Mouse (Mus musculus) embryo, embryonic 10 days (tissue): ENCODE data around the gene Troap.

Source experiments
- DNase-seq: peaks from one replicate; pipeline ENCODE4 v3.0.0-alpha.2; 2015; ENCODE audit warnings: low spot score

Troap gene

DNA sequence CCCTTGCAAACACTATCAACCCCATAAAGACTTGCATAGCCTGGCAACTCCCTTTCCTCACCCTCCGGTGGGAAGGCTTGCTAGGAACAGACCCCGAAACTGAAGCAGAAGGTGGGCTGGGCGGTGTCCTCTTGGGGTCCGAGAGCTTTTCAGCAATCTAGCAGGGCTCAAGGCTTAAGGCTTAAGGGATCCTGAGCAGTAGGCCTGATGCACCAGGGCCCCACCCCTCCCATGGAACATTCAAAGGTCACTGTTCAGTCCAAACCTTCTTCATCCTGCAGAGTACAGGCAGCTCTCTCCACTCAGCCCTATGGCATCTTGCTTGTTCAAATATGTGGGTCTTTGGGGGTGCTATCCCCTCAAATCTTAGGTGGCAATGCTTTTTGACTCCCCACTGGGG is 11.6 kb downstream of the Troap start:
- no peak for DNase-seq

DNA sequence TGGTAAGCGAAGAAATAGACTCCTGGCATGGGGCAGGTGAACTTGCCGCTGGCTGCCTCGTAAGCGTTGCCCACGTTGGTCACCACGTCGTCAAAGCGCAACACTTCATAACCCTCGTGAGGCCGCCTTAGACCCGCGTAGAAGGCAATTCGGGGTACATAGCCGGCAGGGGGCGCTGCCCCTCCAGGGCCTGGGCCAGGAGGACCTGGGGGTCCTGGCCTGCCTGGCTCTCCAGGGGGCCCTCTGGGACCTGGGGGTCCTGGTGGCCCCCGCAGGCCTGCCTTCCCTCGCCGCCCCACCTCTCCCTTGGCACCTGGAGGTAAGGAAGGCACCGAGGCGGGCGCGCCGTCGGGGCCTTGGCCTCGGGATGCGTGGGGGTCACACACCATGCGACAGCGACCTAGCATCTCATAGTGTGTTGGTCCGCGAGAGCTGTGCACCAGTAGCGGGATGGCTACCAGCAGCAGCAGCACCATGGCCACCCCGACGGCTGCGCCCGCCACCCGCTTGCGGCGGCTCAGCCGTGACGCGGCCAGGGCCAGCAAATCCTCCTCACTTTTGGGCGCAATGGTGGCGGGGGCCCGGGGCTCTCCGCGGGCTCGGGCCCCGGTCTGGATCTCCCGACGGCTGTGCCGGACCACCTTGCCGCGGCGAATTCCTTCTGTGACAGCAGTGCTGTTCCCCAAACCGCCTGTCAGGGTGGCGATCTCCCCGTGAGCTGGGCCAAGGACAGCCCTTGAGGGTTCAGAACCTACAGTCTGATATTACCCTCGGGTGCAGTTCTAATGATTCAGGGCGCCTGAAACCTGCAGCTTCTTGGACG is 13.1 kb downstream of the Troap start, which contains the start of gene C1ql4:
TSS of gene C1ql4 (minus strand) at position 565 of the 823 bp plus-strand sequence.
- peak; percentile 49 for DNase-seq

DNA sequence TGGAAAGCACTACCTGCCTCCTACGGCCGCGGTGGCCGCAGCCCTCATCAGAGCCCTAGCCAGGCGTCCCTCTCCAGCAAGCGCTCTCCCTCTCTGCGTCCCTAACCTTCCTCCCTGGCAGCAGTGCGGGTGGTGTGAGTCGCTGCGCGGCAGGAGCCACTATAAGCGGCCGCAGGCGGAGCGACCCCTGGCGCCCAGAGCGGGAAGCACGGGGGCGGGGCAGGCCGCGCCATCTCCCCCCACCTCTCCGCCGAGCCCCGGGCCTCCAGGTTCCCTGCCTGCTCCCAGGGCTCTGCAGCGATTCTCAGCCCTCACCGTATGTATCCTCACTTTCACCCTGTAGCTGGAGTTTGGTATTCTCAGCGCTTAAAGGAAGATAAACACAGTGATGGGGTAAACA is 13.9 kb downstream of the Troap start:
- DNase-seq: peak; percentile 82

DNA sequence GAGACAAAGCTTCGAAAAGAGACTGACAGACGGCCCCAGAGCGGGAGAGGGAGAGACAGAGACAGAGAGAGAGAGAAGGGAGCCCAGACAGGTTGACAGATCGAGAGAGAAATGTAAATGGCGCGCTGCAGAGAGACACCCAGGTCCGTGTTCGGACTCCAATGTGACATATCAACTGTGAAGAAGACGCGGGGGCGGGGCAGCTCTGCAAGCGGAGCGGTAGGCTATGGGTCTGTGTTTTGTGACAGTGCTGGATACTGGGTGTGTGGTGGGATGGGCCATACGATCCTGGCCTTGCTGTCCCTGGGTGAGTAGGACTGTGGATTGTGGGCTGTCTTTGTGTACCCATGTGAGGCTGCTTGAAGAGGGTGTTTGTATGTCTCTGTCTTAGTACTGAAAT is 14.7 kb downstream of the Troap start:
- no peak for DNase-seq

DNA sequence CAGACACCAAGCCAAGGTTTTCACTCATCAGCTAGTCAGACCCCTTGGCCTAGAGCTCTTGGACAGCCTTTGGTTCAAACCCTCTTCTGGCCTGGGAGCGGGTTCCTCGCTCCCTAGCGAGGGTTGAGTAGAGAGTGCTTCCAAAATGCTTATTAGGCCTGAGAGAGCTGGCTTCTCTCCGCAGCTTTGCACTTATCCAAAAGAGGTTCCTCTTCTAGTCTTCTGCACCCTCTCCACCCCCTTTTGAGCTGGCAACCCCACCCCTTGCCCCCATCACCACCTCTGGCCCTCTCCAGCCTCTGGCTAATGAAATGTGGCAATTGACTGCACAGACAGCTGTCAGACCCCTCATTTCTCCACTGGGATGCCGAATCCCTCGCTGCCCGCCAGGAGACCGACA is 18.5 kb downstream of the Troap start, which contains the start of gene Dnajc22:
TSS of gene Dnajc22 (plus strand) at position 301 of the 400 bp plus-strand sequence.
- no peak for DNase-seq

DNA sequence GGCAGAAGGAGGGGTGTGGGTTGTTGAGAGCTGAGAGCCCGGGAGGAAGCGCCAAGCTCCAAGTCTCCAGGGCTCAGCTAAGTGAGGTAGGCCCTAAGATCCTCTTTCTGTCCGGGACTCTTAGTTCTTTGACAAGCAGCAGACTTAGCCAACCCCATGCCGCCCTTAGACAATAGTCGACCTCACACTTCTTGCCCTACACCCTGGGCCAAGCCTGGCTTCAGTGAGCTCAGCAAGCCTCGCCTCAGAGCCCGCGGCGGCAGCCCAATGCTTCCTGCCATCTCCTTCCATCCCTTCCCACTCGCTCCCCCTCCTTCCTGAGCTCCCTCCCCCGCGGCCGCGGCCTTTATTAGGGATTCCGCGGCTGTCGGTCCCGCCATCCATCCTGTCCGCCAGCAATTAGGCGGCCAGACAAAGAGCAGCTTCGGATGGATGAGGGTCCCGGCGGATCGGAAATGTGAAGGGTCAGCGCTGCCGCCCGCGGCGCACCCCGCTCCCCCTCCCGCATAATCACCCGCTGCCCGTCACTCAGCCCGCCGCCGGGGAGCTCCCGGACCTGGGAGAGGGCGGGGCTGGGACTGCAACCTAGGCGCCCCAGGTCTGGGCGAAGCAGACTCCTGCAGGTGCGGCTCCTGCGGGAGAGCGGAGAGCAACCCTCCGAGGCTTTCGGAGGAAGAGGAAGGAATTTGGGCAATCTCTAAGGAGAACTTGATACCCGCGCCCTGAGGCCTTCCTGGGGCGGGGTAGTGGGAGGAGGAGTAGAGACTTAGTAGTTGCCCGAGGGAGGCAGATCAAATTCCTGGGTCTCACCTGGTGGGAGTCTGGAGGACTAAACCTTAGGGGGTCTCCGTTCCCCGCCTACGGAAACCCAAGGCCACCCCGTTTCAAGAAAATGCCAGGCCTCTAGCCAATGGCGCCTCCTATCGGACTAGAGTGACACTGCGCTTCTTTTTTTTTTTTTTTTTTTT is 19.2 kb downstream of the Troap start:
- DNase-seq: peak; percentile 80

DNA sequence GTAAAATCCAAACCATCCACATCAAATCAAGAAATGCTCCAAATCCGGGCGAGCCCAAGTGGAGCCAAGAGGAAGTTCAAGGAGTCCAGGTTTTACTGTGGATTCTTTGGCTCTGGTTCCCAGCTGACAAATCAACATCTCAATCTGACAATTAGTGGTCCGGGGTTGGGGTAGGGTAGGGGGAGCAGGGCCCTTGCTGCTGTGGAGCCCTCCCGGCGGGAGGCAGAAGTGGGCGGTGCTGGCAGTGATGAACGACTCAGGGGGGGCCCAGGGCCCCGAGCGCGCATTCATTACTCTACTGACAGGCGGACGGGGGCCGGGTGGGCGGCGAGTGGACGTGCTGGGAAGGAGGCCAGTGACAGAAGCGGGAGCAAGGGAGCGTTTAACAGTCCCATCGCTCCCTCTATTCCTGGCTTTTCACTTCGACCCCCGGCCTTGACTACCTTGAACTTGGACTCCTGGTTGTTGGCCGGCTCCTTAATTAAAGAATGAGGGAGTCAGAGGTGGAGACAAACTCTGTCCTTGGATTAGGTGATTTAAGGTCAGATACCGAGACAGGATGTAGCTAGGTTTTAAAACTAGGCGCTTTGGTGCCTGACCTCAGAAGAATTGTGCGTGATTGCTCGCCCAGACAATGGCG is 20.4 kb downstream of the Troap start:
- DNase-seq: peak; percentile 71

DNA sequence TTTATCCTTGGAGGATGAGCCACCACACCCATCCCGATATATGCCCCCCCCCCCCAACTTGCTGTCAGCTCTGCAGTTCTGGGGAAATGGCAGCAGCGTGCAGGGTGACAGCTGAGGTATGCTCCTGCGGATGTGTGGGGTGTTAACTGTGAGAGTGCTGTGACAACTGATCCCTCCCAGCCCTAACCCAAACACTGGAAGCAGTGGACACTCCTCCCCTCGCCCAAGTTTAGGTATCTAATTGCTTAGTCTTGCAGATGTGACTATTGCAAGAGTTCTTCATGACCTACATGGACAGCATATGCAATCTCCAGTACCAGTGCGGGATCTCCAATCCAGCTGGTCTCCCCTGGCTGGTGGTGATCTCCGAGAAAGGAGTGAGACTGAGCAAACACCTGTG is 21.0 kb downstream of the Troap start:
- DNase-seq: no peak

DNA sequence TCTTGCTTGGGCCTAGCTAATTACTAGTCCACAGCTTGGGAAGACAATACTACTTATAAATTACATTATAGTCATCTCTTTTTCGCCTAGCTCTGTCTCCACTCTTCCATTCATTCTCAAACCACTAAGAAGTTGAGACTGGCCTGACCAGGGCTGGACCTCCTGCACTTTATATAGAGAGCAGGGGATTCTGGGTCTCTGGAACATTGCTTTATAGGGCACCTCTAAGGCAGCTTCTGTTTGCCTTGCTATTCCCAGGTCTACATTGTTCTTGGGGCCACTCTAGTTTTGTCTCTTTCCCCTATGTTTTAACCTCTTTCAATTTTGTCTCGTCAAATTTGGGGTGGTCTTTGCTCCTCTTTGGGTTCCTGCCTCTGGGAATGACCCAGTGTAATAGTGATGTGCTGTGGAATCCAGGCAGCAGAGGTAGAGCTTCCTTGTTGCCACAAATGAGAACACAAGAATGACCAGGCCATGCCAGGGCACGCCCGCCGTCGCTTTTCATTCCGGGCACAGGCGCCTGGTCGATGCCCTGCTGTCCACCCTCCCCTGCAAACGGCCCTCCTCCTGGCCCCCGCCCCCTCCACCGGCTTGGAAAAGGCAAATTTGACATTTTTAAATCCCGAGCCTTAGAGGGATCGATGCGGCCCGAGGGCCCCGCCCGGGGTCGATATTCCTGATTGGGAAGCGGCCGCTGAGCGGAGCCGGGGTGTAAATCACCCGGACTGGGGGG is 21.9 kb downstream of the Troap start:
- DNase-seq: no peak

DNA sequence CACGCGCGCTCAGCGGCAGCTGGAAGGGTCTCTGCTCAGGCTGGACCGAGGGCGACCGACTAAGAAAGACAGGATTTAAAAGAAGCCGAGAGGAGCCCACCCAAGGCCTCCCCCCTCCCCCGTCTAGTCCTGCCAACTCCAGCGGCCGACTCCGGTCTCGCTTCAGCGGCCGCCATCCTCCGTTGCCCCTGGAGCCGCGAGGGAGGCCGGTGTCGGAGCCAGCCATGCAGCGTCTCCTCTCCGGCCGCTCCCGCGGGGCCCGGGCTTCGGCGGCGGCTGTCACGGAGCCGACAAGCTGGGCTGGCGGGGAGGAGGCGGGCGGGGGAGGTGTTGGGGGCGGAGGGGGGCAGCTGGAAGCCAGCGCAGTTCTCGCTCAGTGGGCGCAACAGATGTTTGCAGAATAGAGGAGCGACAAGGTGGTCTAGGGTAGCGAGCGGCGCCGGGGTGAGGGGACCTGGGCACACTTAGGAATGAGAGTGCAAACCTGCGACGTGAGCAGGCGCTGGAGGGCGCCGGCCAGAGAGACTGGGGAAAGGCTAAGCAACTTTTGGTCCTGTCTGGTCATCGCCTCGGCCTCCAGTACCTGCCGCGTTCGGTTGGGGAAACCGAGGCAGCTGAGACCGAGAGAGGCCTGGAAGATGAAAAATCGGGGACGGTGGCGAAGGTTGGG is 22.6 kb downstream of the Troap start:
- peak; percentile 57 for DNase-seq

DNA sequence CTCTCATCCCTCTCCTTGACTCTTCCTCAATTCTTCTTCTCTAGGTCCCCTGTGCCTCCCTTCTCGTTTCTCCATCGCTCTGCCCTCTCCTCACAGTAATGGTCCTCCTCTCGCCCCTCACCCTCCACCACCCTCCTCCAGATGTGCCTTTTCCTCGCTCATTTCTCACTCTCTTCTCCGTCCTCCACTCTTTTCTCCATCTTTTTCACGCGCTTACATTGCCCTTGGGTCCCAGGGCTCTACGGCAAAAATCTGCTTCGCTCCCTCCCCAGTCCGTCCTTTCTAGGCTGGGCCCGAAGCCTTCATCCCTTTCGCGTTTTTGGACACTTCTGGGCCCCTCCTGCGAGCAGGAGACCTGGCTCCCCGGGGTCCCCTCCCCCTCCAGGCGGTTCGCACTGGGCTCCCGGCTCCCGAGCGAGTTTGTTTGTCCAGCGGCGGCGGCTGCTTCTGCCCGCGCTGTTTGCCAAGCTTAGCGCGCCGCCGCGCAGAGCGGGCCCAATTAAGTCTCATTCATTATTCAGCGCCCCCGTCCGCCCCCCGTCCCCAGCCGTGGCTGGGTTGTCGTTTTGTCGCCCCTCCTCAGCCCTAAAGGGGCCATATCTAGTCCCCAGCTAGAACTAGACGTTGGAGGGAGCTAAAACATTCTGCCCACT is 23.6 kb downstream of the Troap start:
- peak; percentile 49 for DNase-seq

DNA sequence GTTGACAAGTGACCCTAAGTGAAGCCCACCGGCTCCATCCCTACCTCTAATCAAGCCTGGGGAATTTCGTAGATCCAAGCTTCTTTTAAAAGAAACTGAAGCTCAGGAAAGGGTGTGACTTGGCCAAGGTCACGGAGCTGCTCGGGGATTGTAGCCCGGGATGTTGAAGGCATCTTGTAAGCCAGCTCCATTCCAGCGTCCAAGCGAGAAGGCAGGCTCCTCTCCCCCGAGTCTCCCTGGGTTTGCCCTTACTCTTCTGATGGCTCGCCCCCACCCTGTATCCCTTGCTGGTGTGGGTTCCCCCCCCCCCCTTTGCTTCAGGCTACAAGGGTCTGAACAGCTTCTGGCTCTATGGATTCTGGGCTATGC is 24.1 kb downstream of the Troap start:
- peak; percentile 43 for DNase-seq

DNA sequence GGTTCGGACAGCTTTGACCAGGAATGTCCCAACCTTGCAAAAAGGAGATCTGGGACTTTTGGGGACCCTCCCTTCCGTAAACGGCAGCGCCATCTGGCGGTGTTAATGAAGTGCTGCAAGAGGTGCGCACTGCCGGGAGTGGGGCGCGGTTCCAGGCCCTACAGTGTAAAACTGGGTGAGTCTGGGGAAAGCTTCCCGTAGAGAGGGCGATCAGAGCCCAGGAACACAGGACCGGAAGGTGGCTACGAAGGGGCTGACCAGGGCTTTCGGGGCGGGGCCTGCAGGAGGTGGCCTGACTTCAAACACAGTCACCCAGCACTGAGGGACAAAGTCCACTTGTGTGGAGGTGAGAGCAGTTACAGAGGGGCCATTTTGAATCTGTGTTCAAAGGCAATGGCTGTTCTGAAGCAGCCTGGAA is 24.8 kb downstream of the Troap start:
- DNase-seq: peak; percentile 81

DNA sequence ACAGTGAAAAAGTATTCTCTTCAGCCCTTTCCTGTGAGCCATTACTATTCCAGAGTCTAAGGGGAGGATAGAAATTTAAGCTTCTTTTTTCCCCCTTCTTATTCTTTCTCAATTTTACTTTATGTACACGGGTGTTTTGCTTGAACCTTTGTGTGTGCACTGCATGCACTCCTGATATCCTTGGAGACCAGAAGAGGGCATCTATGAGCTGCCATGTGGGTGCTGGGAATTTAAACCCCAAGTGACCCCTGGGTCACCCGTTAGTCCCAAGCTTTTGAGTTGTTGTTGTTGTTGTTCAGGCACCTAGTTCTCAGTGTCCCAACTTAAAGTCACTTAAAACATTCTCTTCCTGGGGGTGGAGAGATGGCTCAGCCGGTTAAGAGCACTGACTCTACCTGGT is 25.6 kb downstream of the Troap start:
- no peak for DNase-seq

DNA sequence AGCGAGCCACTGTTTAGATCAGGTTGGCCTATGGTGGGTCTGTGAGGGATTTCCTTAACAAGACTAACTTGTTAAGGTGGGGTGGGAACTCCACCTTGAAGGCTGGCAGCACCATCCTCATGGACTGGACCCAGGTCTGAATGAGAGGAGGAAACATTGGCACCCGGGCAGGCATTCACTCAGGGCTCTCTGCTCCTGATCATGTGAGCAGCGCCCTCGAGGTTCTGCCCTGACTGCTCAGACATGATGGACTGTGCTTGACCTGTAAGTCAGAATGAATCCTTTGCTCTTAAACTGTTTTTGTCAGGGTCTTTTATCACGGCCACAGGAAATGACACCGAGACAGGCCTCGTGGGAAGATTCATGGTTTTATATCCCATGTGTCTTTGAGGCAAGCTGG is 30.9 kb downstream of the Troap start:
- DNase-seq: no peak

DNA sequence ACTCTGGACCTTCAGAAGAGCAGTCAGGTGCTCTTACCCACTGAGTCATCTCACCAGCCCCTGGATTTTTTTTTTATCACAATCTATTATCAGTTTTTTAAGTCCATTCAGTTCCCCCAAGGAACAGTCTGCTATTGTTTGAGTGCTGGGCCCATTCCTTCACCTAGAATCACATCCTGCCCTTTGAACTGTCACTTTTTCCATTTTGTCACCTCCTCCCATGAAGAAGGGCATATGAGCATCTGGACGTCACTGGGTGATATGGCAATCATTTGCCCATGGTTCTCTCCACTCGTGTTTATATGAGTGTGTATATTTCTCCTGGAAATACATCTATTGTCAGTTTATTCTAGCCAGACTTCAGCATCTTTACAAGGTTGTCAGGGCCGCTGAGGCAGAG is 33.5 kb downstream of the Troap start:
- DNase-seq: no peak

DNA sequence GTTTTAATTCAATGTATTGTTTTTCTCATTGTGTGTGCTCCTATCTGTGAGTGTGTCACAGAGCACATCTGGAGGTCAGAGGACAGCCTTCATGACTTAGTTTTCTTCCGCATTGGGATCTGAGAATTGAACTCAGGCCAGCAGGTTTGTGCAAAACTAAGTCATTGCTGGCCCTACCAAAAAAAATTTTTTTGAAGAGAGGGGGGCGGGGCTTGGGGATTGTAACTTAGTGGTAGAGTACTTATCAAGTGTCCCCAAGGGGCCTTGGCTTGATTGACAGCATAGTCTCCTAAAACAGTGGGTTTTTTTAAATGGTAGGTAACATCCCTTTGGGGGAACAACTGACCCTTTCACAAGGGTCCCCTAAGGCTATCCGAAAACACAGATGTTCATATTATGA is 36.8 kb downstream of the Troap start:
- no peak for DNase-seq

DNA sequence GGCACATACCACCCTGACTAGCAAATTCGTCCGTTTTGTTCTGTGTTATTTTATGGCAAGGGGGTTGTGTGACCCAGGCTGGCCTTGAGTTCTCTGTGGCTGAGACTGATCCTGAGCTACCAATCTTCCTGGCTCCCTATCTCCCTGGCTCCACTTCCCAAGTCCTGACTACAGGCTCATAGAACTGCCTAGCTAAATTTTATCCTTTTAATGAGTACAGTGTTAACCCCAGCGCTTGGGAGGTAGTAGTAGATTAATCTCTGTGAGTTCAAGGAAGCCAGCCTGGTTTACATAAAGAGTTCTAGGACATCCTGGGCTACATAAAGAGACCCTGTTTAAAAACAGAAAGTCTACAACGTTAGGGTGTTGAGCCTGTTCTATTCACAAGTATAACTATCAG is 37.4 kb downstream of the Troap start:
- DNase-seq: no peak

DNA sequence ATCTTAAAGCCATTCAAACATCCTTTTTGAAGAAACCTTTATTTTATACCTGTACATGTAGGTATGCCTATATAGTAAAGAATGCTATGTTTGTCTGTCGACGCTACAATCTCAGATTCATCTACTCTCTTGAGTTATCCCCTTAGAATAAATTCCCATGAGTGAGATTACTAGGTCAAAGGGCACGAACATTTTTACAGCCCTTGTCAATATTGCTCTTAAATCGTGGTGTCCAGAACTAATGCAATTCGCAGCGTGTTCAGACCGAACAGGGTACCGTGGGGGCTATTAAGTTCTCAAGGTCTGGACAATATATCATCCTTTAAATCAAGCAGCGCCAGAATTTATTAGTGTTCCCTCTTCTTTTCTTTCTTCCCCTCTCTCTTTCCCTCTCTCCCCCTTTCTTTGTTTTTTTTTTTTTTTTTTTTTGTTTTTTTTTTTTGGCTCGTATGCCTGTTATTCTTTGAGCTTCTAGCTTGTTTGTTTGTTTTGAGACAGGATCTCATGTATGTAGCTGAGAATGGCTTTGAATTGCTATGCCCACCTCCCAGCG is 38.5 kb downstream of the Troap start:
- peak; percentile 31 for DNase-seq

DNA sequence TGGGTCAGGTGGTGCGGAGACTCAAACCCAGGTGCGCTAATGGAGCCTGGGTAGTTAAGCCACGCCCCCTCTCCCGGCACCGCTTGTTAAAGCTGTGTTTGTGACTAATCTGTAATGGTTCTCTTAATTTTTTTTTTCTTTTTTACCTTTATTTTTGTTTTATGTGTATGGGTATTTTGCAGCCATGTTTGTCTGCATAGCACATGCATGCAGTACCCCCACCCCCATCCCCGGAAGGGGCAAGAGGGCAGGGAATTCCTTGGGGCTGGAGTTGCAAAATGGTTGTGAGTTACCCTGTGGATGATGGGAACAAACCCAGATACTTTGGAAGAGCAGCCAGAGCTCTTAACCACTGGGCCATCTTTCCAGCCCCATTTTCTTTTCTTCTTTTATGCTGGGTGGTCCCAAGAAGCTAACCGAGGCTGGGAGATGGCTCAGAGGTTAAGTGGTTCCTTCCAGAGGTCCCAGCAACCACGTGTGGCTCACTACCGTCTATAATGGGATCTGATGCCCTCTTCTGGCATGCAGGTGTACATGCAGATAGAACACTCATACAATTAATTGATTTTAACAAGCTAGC is 39.1 kb downstream of the Troap start:
- DNase-seq: peak; percentile 73
